Mouse (Mus musculus) urinary bladder, postnatal 14 days (tissue): Measurements from ENCODE around the gene Fbxo42.

Source experiments
- DNase-seq: peaks from one replicate; pipeline ENCODE4 v3.0.0; 2021; ENCODE audit warnings: low spot score

The Fbxo42 gene

GRCm38 (mm10) chr4:141175783-141176182 lies 28.1 kb downstream of the Fbxo42 start:
- DNase-seq: no peak

DNA sequence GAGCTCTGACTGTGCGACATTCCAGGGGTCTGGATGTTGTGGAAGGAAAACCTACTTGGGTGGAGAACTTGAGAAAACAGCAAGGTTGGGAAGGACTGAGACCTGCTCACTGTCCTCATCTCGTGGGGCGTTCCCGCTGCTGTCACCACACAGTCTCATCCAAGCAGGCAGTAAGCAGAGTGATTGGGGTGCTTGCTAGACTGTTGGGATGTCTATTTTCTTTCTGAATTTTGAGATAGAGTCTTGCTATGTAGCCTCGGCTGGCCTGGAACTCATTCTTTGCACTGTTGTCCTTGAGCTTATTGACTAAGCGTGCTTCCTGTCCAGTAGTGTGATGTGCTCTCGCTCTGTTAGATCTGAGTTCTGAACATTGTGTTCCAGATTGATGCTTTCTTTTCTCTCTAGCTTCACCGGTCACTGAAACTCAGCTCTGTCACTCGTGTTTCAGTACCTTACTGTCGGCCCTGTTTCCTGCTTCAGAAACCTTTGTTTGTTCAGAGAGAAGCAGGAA lies 28.7 kb downstream of the Fbxo42 start:
- no peak for DNase-seq

DNA sequence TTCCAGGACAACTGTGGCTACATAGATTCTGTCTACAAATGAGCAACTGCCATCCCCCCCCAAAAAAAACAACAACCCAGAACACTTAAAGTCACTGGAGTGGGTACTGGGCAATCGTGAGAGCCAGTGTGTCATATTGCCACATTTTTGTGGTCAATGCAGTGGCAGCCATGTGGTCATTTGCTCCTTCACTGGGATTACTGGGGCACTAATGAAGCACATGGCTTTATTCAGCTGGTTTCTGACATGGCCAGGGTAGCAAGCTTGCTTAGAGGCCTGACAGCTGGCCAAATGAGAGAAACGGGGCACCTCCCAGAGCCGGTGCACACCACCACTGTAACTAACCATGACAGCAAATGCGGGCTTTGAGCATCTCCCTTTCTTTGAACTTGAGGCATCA lies 30.8 kb downstream of the Fbxo42 start:
- DNase-seq: no peak

GRCm38 (mm10) chr4:141180831-141181230 lies 33.1 kb downstream of the Fbxo42 start:
- DNase-seq: no peak

- no peak for DNase-seq
Observed at GRCm38 (mm10) chr4:141181981-141182380, 34.3 kb downstream of the Fbxo42 start.

DNA sequence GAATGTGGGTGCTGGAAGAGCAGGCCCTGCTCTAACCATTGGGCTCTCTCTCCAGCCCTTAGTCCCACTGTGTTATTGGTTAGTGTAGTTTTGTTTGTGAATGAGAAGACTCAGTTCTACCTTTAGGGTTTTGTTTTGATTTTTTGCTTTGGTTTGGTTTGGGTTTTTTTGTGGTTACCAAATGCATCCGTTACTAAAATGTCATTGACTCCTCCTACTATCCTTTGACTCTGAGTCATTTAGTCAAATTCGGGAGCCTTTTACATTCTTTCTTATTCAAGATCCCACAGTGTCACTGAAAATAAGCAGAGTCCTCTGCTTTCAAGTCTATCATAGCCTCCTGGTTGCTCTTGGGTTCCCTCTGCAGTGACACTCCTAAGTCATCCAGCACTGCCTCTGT lies 36.2 kb downstream of the Fbxo42 start:
- no peak for DNase-seq

DNA sequence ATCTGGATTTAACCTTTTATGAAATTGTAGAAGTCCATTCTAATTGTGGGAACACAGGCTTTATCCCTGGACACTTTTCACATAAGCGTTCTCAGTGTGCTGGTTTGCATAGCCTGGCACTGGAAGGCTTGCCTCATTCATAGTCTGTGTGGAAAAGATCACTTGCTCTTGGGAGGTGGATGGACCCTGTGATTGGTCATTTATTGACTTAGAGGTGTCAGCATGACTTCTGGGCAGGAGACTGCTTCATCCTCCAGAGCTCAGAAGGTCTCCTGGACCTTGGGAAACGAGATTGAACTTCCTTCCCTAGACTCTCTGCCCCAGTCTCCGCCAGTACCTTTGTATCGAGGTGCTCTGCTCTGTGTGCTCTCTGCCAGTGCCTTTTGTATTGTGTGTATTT lies 36.7 kb downstream of the Fbxo42 start:
- DNase-seq: no peak

GRCm38 (mm10) chr4:141186923-141187836 lies 39.5 kb downstream of the Fbxo42 start:
- DNase-seq: no peak

- no peak for DNase-seq
Observed at GRCm38 (mm10) chr4:141191294-141191693, 43.6 kb downstream of the Fbxo42 start.

- no peak for DNase-seq
Observed at GRCm38 (mm10) chr4:141194553-141194952, 46.8 kb downstream of the Fbxo42 start.

- no peak for DNase-seq
Observed at GRCm38 (mm10) chr4:141196981-141197685, 49.4 kb downstream of the Fbxo42 start.

DNA sequence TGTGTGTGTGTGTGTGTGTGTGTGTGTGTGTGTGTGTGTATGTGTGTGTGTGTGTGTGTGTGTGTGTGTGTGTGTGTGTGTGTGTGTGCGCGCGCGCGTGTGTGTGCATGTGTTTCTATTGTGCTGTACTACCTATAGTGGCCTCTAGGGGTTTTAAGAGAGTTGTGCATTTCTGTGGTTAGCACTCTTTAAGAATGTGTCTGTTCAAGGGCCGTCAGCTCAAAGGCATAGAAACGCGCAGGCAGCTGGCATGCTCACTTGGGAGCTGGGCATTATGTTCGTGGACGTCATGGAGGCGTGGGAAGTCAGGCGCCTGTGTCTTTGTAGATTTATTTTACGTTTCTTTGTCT lies 49.9 kb downstream of the Fbxo42 start:
- no peak for DNase-seq

- no peak for DNase-seq
Observed at GRCm38 (mm10) chr4:141200906-141201305, 53.2 kb downstream of the Fbxo42 start.

GRCm38 (mm10) chr4:141202192-141202591 lies 54.5 kb downstream of the Fbxo42 start:
- DNase-seq: no peak

DNA sequence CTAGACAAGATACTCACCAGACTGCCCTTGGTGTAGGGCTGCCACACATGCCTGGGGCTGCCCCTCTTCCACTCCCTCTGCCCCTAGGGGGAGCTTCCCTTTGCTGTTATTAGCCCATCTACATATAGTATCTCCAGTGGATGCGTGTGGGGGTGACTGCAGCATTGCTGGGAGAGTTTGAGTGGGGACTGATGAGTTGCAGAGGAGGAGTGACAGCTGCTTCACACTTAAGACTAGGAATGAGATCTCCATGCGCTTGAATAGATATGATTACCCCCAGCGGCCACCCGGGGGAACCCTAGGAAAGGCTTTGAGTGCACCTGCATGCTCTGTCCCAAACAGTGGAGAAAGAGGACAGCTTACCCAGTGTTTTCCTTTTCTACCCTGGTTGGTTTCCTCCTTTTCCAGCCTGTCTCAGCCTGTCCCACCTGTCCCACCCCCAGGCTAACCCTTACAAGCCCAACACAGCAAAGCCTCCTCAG lies 56.9 kb downstream of the Fbxo42 start:
- DNase-seq: peak; percentile 54

DNA sequence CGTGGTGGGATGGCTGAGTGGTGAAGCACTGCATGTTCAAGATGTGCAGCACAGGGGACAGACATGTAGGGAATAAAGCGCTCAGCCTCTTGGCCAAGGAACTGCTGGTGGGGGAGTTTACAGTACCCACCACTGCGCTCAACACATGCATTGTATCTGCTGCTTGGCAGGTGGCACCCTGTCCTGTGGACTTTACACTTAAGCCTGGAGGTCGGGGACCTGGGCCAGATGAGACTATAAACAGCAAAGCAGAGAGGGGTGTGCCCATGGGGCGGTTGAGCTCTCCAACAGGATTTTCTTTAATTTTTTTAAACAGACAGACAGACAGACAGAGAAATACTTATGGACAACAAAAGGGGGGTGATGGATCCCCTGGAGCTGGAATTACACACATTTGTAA lies 59.4 kb downstream of the Fbxo42 start:
- DNase-seq: no peak

DNA sequence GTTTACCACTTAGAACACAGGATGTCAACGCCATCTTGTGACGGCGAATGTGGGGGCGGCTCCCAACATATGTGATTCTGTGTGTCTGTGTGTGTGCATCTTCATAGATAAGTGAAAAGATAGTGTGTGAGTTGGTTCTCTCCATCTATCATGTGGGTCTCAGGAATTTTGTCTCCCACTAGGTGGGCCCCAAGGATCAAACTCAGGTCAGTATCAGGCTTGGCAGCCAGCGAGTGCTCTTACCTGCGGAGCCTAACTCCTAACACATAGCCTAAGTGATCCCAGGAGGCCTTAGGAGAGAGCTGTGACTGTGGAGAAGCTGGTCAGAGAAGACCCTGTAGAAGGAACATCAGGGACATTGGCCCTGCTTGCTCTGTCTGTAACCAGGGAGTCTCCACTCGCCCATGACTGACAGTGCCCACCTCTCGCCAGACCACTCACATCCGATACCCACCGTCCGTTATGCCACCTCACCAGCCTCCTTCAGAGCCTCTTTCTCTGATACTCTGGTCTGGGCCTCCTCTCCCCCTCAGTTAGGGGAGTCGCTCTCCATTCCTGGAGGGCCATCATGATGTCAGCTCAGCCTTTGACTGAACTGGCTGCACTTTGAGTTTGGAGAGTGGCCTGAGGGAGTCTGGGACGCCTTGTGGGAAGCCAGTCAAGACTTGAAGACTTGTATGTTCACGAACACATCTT lies 63.0 kb downstream of the Fbxo42 start:
- DNase-seq: no peak

GRCm38 (mm10) chr4:141211646-141212045 lies 63.9 kb downstream of the Fbxo42 start:
- no peak for DNase-seq

DNA sequence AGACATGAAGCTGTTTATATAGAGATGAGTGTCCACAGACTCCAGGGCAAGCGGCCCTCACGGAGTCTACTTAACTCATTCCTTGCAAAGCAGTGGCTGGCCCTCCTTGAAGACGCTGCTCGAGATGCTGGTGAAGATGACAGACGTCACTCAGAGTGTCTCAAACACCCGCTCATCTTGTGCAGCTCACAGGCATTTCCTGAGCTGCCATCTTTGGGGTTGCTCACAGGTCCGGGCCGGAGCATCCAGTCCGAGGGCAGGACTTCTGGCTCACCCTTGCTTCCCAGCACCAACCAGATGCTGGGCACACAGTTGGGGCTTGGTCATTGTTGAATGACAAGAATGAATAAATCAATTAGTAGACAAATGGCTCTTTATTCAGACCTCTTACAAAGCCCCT lies 65.2 kb downstream of the Fbxo42 start:
- DNase-seq: no peak

GRCm38 (mm10) chr4:141213342-141213741 lies 65.6 kb downstream of the Fbxo42 start:
- no peak for DNase-seq

GRCm38 (mm10) chr4:141213770-141214336 lies 66.1 kb downstream of the Fbxo42 start, which contains the start of gene Rsg1:
Gene Rsg1, plus strand, starts transcription at chr4:141213956.
- DNase-seq: peak; percentile 95

DNA sequence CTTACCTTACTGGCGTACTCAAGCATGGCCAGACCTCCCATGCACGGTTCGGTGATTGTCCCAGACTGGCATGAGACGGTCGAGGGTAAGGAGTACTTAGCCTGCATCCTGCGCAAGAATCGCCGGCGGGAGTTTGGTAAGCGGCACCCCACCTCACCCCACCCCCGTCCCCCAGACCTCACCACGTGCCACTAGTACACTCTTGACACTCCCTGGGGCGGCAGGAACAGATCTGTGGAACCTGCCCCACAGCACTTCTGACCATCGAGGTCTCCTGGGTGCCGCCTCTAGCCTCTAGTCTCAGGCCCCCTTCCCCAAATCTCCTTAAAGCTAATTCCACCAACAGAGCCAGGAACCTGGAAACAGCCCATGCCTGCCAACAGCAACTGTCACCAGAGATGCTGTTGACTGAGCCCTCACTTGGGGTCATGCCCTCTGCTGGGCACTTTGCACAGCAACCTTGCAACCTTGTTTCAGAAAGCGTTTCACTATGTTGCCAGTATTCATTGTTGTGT lies 66.7 kb downstream of the Fbxo42 start:
- peak; percentile 20 for DNase-seq
